Mouse (Mus musculus) G1E (cell line): ENCODE data around the gene Ccdc92. TPM values are rescaled to one million over a fixed set of nuclear protein-coding genes. Genes with fewer than 3 reads are reported as not detected.

Experiments used
- ATAC-seq: 2 replicates; pipeline ENCODE4 v1.8.0; 2016; ENCODE audit warnings: mild to moderate bottlenecking; ENCODE audit not compliant: insufficient number of reproducible peaks, poor library complexity, low FRiP score, severe bottlenecking; ENCODE audit errors: extremely low read depth
- DNase-seq: peaks from one replicate; pipeline ENCODE4 v3.0.0; 2012; ENCODE audit warnings: low spot score
- H3K27me3 ChIP-seq: 2 replicates; pipeline ENCODE4 v1.6.1; 2012; ENCODE audit warnings: mild to moderate bottlenecking, low read length, inconsistent platforms; ENCODE audit not compliant: insufficient read depth
- H3K36me3 ChIP-seq: replicated peaks from 2 replicates; pipeline ENCODE3; 2012; ENCODE audit warnings: mild to moderate bottlenecking, inconsistent platforms
- H3K4me1 ChIP-seq: 2 replicates; pipeline ENCODE4 v1.6.1; 2012; ENCODE audit warnings: low read depth, low read length, inconsistent platforms, mixed read lengths; ENCODE audit not compliant: insufficient read depth
- H3K4me3 ChIP-seq: 2 replicates; pipeline ENCODE4 v1.5.1; 2012; ENCODE audit warnings: low read depth, mild to moderate bottlenecking, inconsistent platforms, low read length, moderate library complexity, mixed read lengths
- H3K9me3 ChIP-seq: replicated peaks from 2 replicates; pipeline ENCODE4 v1.6.1; 2012; ENCODE audit warnings: inconsistent platforms
- CTCF ChIP-seq: IDR thresholded peaks from 2 replicates; pipeline ENCODE4 v1.5.1; 2012; ENCODE audit warnings: low read depth, low read length, inconsistent platforms, mixed read lengths
- GATA1 ChIP-seq: IDR thresholded peaks from 2 replicates; pipeline ENCODE4 v1.6.1; 2012; ENCODE audit warnings: borderline replicate concordance, low read length, inconsistent platforms, mixed read lengths
- GATA2 ChIP-seq: IDR thresholded peaks from 2 replicates; pipeline ENCODE4 v1.6.1; 2012; ENCODE audit warnings: low read depth, low read length, inconsistent platforms, borderline replicate concordance
- POLR2AphosphoS5 ChIP-seq: IDR thresholded peaks from 2 replicates; pipeline ENCODE4 v1.6.1; 2012; ENCODE audit warnings: low read depth, low read length, inconsistent platforms; ENCODE audit not compliant: insufficient replicate concordance
- TAL1 ChIP-seq: conservative IDR thresholded peaks from 2 replicates; pipeline ENCODE4 v1.6.1; 2012; ENCODE audit warnings: low read depth, low read length, inconsistent platforms, mixed read lengths
- polyA plus RNA-seq: library from polyadenylated mRNA; stranded (reverse); fragments of >175 nt; gene quantifications from 2 replicates; pipeline ENCODE4 v1.2.3, GENCODE M21; 2012
- total RNA-seq, 2 experiments: library from RNA; stranded (forward) in 1 of 2; stranded (reverse) in 1 of 2; fragments of 200-1000 nt in 1 of 2; fragments of >200 nt in 1 of 2; fragmentation: Nextera tagmentation in 1 of 2; gene quantifications; 2 replicates each; pipeline ENCODE4 v1.2.3; 2014 to 2017

Ccdc92 gene
- total and polyA plus RNA-seq, 3 experiments = 1.2 to 1.5 TPM; not detected in 1

DNA sequence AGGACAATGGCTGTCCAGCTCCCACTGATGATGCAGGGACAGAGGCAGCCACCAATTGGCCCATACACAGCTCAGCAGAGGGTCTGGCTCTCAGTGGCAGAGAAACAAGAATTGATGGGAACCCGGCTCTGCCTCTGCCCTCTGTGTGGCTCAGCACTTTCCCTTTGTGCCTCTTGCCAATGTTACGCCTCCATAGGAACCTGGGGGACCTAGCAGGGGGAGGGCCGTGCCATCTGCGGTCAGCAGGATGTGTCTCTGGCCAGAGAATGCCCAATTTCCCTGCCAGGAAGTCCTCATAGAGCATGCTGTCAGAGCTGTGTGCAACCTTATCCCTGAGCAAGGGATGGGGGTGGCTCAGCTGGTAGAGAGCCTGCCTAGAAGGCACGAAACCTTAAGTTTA lies 47.4 kb downstream of the Ccdc92 start:
- H3K9me3 ChIP-seq = peaks cover 8% of the 10 kb centered on the region
- ATAC-seq (no peak), DNase-seq (no peak)
- no peak overlapping the region for H3K4me3 ChIP-seq
- TF ChIP-seq GATA2 = no peak
- no peak for TF ChIP-seq TAL1
- no peak for TF ChIP-seq CTCF
- TF ChIP-seq GATA1 = no peak
- no peak for TF ChIP-seq POLR2AphosphoS5
- no peaks in the 10 kb centered on the region for H3K4me1 ChIP-seq
- no peaks in the 10 kb centered on the region for H3K36me3 ChIP-seq
- no peaks in the 10 kb centered on the region; the same call in 1 of the 2 replicates for H3K27me3 ChIP-seq

GRCm38 (mm10) chr5:124812466-124812865 lies 49.8 kb downstream of the Ccdc92 start:
- H3K27me3 ChIP-seq = no peaks in the 10 kb centered on the region; the same call in 1 of the 2 replicates
- DNase-seq = no peak
- TF ChIP-seq POLR2AphosphoS5 = no peak
- TF ChIP-seq TAL1 = no peak
- TF ChIP-seq GATA2 = no peak
- no peak for TF ChIP-seq GATA1
- TF ChIP-seq CTCF = no peak
- ATAC-seq = no peak
- no peaks in the 10 kb centered on the region for H3K4me1 ChIP-seq
- no peak overlapping the region for H3K4me3 ChIP-seq
- H3K36me3 ChIP-seq = no peaks in the 10 kb centered on the region
- H3K9me3 ChIP-seq = peaks cover 3% of the 10 kb centered on the region; the same call in 1 of the 2 replicates

GRCm38 (mm10) chr5:124809708-124810366 lies 52.4 kb downstream of the Ccdc92 start:
- Histone ChIP-seq H3K27me3 (no peaks in the 10 kb centered on the region; the same call in 1 of the 2 replicates), H3K4me1 (no peaks in the 10 kb centered on the region), H3K4me3 (no peak overlapping the region), H3K9me3 (peaks cover 5% of the 10 kb centered on the region), H3K36me3 (no peaks in the 10 kb centered on the region)
- DNase-seq (no peak), ATAC-seq (no peak)
- TF ChIP-seq GATA2 (no peak), TAL1 (no peak), GATA1 (no peak), CTCF (no peak), POLR2AphosphoS5 (no peak)

GRCm38 (mm10) chr5:124792112-124792511 lies 70.1 kb downstream of the Ccdc92 start:
- H3K36me3 ChIP-seq = no peaks in the 10 kb centered on the region
- no peaks in the 10 kb centered on the region for H3K4me1 ChIP-seq
- DNase-seq = no peak
- peaks cover 23% of the 10 kb centered on the region for H3K9me3 ChIP-seq
- H3K4me3 ChIP-seq = no peak overlapping the region
- ATAC-seq = no peak
- H3K27me3 ChIP-seq = no peaks in the 10 kb centered on the region
- no peak for TF ChIP-seq CTCF
- TF ChIP-seq POLR2AphosphoS5 = no peak
- TF ChIP-seq GATA1 = no peak
- no peak for TF ChIP-seq GATA2
- TF ChIP-seq TAL1 = no peak

DNA sequence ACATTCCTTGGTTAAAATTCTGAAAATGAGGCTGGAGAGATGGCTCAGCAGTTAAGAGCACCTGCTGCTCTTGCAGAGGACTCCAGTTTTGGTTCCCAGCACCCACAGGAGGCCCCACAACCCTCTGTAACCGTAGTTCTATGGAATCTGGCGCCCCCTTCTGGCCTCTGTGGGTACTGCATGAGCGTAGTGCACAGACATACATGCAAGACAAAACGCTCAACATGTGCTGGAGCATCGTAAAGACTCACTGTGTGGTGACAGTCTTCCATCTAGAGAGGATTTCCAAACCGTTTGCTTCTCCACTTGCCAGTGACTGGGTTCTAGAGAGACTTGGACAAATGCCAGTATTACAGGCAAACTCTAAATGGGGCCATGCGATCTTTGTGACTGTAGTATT lies 76.6 kb downstream of the Ccdc92 start:
- H3K4me3 ChIP-seq = no peak overlapping the region
- TF ChIP-seq TAL1 = no peak
- TF ChIP-seq CTCF = peak; percentile 51; the same call in 1 of the 2 replicates
- no peaks in the 10 kb centered on the region for H3K4me1 ChIP-seq
- H3K36me3 ChIP-seq = no peaks in the 10 kb centered on the region
- no peak for ATAC-seq
- no peaks in the 10 kb centered on the region for H3K27me3 ChIP-seq
- H3K9me3 ChIP-seq = peaks cover 5% of the 10 kb centered on the region; the same call in 1 of the 2 replicates
- no peak for DNase-seq

Other genes starting within 250 kb of the Ccdc92 start
- gene Atp6v0a2, start 233.8 kb downstream of the Ccdc92 start, total RNA-seq (2014; fragmentation: Nextera tagmentation) = 22.2 and 23.9 TPM in 2 replicates
- gene Atp6v0a2, start 233.8 kb downstream of the Ccdc92 start, total RNA-seq (2017) = 21.1 and 22.2 TPM in 2 replicates
- 7.5 and 7.8 TPM in 2 replicates for gene Atp6v0a2, start 233.8 kb downstream of the Ccdc92 start, polyA plus RNA-seq
- not detected in 2 replicates for gene Dnah10, start 137.3 kb downstream of the Ccdc92 start, total RNA-seq (2014; fragmentation: Nextera tagmentation)
- gene Dnah10, start 137.3 kb downstream of the Ccdc92 start, total RNA-seq (2017) = 0.22 and 0.29 TPM in 2 replicates
- gene Dnah10, start 137.3 kb downstream of the Ccdc92 start, polyA plus RNA-seq = not detected in 2 replicates
- 38.8 and 41.7 TPM in 2 replicates for gene Zfp664, start 267 bp upstream of the Ccdc92 start, total RNA-seq (2014; fragmentation: Nextera tagmentation)
- gene Zfp664, start 267 bp upstream of the Ccdc92 start, total RNA-seq (2017) = 29.7 and 32.0 TPM in 2 replicates
- 45.7 and 55.0 TPM in 2 replicates for gene Zfp664, start 267 bp upstream of the Ccdc92 start, polyA plus RNA-seq
- gene Rflna, start 140.8 kb upstream of the Ccdc92 start, total RNA-seq (2014; fragmentation: Nextera tagmentation) = not detected in 2 replicates
- gene Rflna, start 140.8 kb upstream of the Ccdc92 start, total RNA-seq (2017) = not detected in 2 replicates
- not detected in 2 replicates for gene Rflna, start 140.8 kb upstream of the Ccdc92 start, polyA plus RNA-seq